Mouse (Mus musculus) heart, postnatal 10 days (tissue): ENCODE measurements around the gene Wdr20. TPM values are rescaled to one million over a fixed set of nuclear protein-coding genes. Genes with fewer than 3 reads are reported as not detected.

Source experiments
- DNase-seq, 2 experiments: peaks; one replicate each; pipeline ENCODE4 v3.0.0; 2021
- intact Hi-C: fragments of 180-260 bp; cut with DNase I; formaldehyde crosslinking; loops from one replicate; pipeline ENCODE4 v1.15.1; 2025
- total RNA-seq, 2 experiments: library from RNA; stranded (reverse); gene quantifications; 2 replicates each; pipeline ENCODE4 v1.2.3; 2021

Gene Wdr20
- total RNA-seq, 2 experiments from 2014 or later: 29.0 to 34.0 TPM

- intact Hi-C loops: loop anchor here (5.0 kb wide), 1 partner anchor 71 kb away; the partner anchor contains the start of gene Wdr20
- DNase-seq: no peak
These were observed 70.7 kb downstream of the Wdr20 start for GRCm38 (mm10) chr12:110808430-110808829.

- intact Hi-C loops: loop anchor here (5.0 kb wide), 1 partner anchor 72 kb away; the partner anchor contains the start of gene Wdr20
- no peak for DNase-seq
These were observed 71.1 kb downstream of the Wdr20 start for GRCm38 (mm10) chr12:110808848-110809247.

- intact Hi-C loops: no loop called here
- DNase-seq: no peak
These were observed 75.4 kb downstream of the Wdr20 start for GRCm38 (mm10) chr12:110813132-110813531.

- intact Hi-C loops: no loop called here
- DNase-seq: no peak
These were observed 75.9 kb downstream of the Wdr20 start for GRCm38 (mm10) chr12:110813624-110814023.

- no peak for DNase-seq
- intact Hi-C loops: no loop called here
These were observed 77.2 kb downstream of the Wdr20 start for GRCm38 (mm10) chr12:110814924-110815323.

- intact Hi-C loops: no loop called here
- no peak for DNase-seq
These were observed 79.1 kb downstream of the Wdr20 start for GRCm38 (mm10) chr12:110816833-110817232.

GRCm38 (mm10) chr12:110819367-110819766, 81.6 kb downstream of the Wdr20 start:
- no peak for DNase-seq
- intact Hi-C loops: no loop called here

GRCm38 (mm10) chr12:110821787-110822186, 84.0 kb downstream of the Wdr20 start:
- intact Hi-C loops: no loop called here
- no peak for DNase-seq

- DNase-seq: no peak
- intact Hi-C loops: no loop called here
These were observed 84.6 kb downstream of the Wdr20 start for GRCm38 (mm10) chr12:110822366-110822765.

- intact Hi-C loops: no loop called here
- DNase-seq: no peak
These were observed 91.2 kb downstream of the Wdr20 start for GRCm38 (mm10) chr12:110828908-110829307.

GRCm38 (mm10) chr12:110830293-110831024, 92.7 kb downstream of the Wdr20 start:
- intact Hi-C loops: no loop called here
- no peak for DNase-seq

- no peak for DNase-seq
- intact Hi-C loops: no loop called here
These were observed 97.4 kb downstream of the Wdr20 start for GRCm38 (mm10) chr12:110835182-110835581.

GRCm38 (mm10) chr12:110836729-110837128, 99.0 kb downstream of the Wdr20 start:
- no peak for DNase-seq
- intact Hi-C loops: no loop called here

GRCm38 (mm10) chr12:110837192-110837841, 99.6 kb downstream of the Wdr20 start:
- no peak for DNase-seq

GRCm38 (mm10) chr12:110837850-110838249, 100.1 kb downstream of the Wdr20 start:
- intact Hi-C loops: no loop called here
- no peak for DNase-seq

More at GRCm38 (mm10) chr12:110837192-110837841, 99.6 kb downstream of the Wdr20 start:
- intact Hi-C loops: no loop called here

GRCm38 (mm10) chr12:110840348-110841198, 102.8 kb downstream of the Wdr20 start, which contains the start of gene Mok:
Gene Mok (minus strand): TSS chr12:110840939.
- intact Hi-C loops: loop anchor here (5.0 to 10.0 kb wide), 4 partner anchors 138 to 408 kb away; partner anchors contain the start of genes Hsp90aa1 and Ppp2r5c
- DNase-seq: peak; percentile 97 to 98

GRCm38 (mm10) chr12:110841731-110842493, 104.2 kb downstream of the Wdr20 start:
- DNase-seq: no peak
- intact Hi-C loops: loop anchor here (5.0 to 10.0 kb wide), 4 partner anchors 140 to 410 kb away; partner anchors contain the start of genes Hsp90aa1 and Ppp2r5c

- DNase-seq: peak; percentile 89 to 93
- intact Hi-C loops: loop anchor here (1.0 to 10.0 kb wide), 7 partner anchors 105 to 425 kb away; partner anchors contain the start of genes Hsp90aa1 and Ppp2r5c
These were observed 105.7 kb downstream of the Wdr20 start for GRCm38 (mm10) chr12:110843194-110844048.
